Mouse (Mus musculus): ENCODE measurements at regions not wholly inside any gene's neighbourhood (a gene's known extent, or its start where the extent isn't known, plus 50 kb on each side); places are given as distances from the start of the nearest gene placed in this dataset.
A peak's percentile ranks its signal among the peaks of the same experiment; 100 is the strongest.

DNA sequence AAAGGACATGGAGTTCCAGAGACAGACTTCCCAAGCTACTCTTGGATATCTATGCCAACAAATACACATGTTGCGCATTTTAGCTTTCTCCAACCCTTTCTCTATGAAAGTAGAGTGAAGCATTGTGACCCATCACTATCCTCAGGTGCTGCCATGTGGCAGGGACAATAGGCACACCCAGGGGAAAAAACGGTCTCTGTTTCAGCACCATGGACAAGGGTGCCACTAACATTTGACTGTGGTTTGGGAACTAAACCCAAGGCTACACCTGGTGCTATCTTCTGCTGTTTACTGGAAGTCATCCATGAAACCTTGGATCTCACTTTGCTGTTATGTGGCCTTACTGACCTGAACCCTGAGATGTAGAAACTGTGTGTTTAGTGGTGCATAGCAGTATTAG lies 73.5 kb upstream of the Kcna3 start:
- H3K4me3 ChIP-seq (ENCODE audit: low read depth, low read length), result no peak overlapping the region
- no peaks in the 10 kb centered on the region for H3K36me3 ChIP-seq (ENCODE audit: control insufficient read depth, insufficient read depth, low read length)
- DNase-seq (ENCODE audit: low spot score) (no peak), ATAC-seq (no peak)
- peaks cover 1% of the 10 kb centered on the region; the same call in 1 of the 2 replicates for H3K4me1 ChIP-seq (ENCODE audit: control insufficient read depth, insufficient read depth, low read length)
- no peak overlapping the region for H3K9ac ChIP-seq (ENCODE audit: low read length)
- WGBS, result 49% methylated on average over 2 of the region's 2 CpGs
- H3K9me3 ChIP-seq (replicated peaks; ENCODE audit: control insufficient read depth, low read length), result no peaks in the 10 kb centered on the region
- no peaks in the 10 kb centered on the region for H3K27me3 ChIP-seq (replicated peaks; ENCODE audit: control insufficient read depth, insufficient read depth, low read length)
- no peak overlapping the region for H3K4me2 ChIP-seq (ENCODE audit: low read length)
- no peak overlapping the region for H3K27ac ChIP-seq (ENCODE audit: low read depth, low read length)

DNA sequence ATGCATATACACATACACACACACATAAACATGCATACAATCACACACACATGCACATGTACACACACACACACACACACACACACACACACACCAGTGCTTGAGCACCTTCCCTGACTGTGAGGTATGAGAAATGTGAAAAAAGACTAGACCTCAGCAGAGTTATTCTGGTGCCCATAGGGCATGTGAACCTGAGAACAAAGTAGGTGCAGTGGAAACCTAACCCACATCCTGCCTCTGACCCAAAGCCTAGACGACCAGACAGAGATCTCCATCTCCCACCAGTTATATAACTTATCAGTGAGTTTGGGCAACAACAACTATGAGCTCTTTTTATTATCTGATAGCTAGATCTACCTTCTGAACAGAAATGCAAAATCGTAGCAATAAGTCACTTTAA lies 69.8 kb upstream of the Kcna3 start:
- H3K36me3 ChIP-seq (ENCODE audit: control insufficient read depth, insufficient read depth, low read length), result no peaks in the 10 kb centered on the region
- no peaks in the 10 kb centered on the region for H3K9me3 ChIP-seq (replicated peaks; ENCODE audit: control insufficient read depth, low read length)
- no peak overlapping the region for H3K27ac ChIP-seq (ENCODE audit: low read depth, low read length)
- H3K4me2 ChIP-seq (ENCODE audit: low read length), result no peak overlapping the region
- no peak overlapping the region for H3K4me3 ChIP-seq (ENCODE audit: low read depth, low read length)
- H3K9ac ChIP-seq (ENCODE audit: low read length), result no peak overlapping the region
- no peaks in the 10 kb centered on the region for H3K4me1 ChIP-seq (ENCODE audit: control insufficient read depth, insufficient read depth, low read length)
- ATAC-seq (no peak), DNase-seq (ENCODE audit: low spot score) (no peak)
- no peaks in the 10 kb centered on the region for H3K27me3 ChIP-seq (replicated peaks; ENCODE audit: control insufficient read depth, insufficient read depth, low read length)
- WGBS, result 81% methylated on average over 2 of the region's 2 CpGs

- H3K27me3 ChIP-seq (replicated peaks; ENCODE audit: control insufficient read depth, insufficient read depth, low read length), result no peaks in the 10 kb centered on the region
- 89% methylated on average over 1 of the region's 1 CpGs for WGBS
- no peaks in the 10 kb centered on the region for H3K9me3 ChIP-seq (replicated peaks; ENCODE audit: control insufficient read depth, low read length)
- no peak overlapping the region for H3K27ac ChIP-seq (ENCODE audit: low read depth, low read length)
- no peaks in the 10 kb centered on the region for H3K36me3 ChIP-seq (ENCODE audit: control insufficient read depth, insufficient read depth, low read length)
- H3K4me2 ChIP-seq (ENCODE audit: low read length), result no peak overlapping the region
- H3K9ac ChIP-seq (ENCODE audit: low read length), result no peak overlapping the region
- no peak for DNase-seq (ENCODE audit: low spot score)
- no peak for ATAC-seq
- no peaks in the 10 kb centered on the region for H3K4me1 ChIP-seq (ENCODE audit: control insufficient read depth, insufficient read depth, low read length)
- no peak overlapping the region for H3K4me3 ChIP-seq (ENCODE audit: low read depth, low read length)
Measured at GRCm38 (mm10) chr3:106967479-106967878, 68.5 kb upstream of the Kcna3 start.

- no peak for DNase-seq (ENCODE audit: low spot score)
- Histone ChIP-seq H3K27me3 (replicated peaks; ENCODE audit: control insufficient read depth, insufficient read depth, low read length) (no peaks in the 10 kb centered on the region), H3K9ac (ENCODE audit: low read length) (no peak overlapping the region), H3K27ac (ENCODE audit: low read depth, low read length) (no peak overlapping the region), H3K36me3 (ENCODE audit: control insufficient read depth, insufficient read depth, low read length) (no peaks in the 10 kb centered on the region), H3K4me3 (ENCODE audit: low read depth, low read length) (no peak overlapping the region), H3K4me1 (ENCODE audit: control insufficient read depth, insufficient read depth, low read length) (peaks cover 3% of the 10 kb centered on the region; the same call in 1 of the 2 replicates), H3K4me2 (ENCODE audit: low read length) (no peak overlapping the region), H3K9me3 (replicated peaks; ENCODE audit: control insufficient read depth, low read length) (no peaks in the 10 kb centered on the region)
- 81% methylated on average over 6 of the region's 6 CpGs for WGBS
- no peak for ATAC-seq
Measured at GRCm38 (mm10) chr3:106974114-106974789, 61.7 kb upstream of the Kcna3 start.

DNA sequence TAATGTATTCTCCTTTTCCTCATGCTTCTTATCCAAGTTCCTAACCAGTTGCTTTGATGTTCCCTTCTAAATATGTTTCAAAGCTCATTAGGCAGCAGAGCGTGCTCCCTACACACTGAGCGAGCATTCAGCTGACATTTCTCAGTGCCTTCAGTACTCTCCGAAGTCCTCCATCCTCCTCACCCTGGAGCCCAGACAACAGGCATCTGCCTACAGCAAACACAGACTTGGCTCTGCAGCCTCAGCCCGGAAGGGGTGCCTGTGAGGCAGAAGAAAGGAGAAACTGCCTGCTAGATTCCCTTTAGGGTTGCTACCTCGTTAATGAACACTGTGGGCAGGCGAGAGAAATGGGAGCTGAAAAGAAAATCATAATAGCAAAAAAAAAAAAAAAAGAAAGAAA lies 57.2 kb upstream of the Kcna3 start:
- ATAC-seq (peak; percentile 57; the same call in 1 of the 2 replicates), DNase-seq (ENCODE audit: low spot score) (peak; percentile 54)
- peaks cover 10% of the 10 kb centered on the region; the same call in 1 of the 2 replicates for H3K4me1 ChIP-seq (ENCODE audit: control insufficient read depth, insufficient read depth, low read length)
- H3K9ac ChIP-seq (ENCODE audit: low read length), result no peak overlapping the region
- H3K36me3 ChIP-seq (ENCODE audit: control insufficient read depth, insufficient read depth, low read length), result no peaks in the 10 kb centered on the region
- 16% methylated on average over 6 of the region's 6 CpGs for WGBS
- H3K4me3 ChIP-seq (ENCODE audit: low read depth, low read length), result no peak overlapping the region
- no peaks in the 10 kb centered on the region for H3K9me3 ChIP-seq (replicated peaks; ENCODE audit: control insufficient read depth, low read length)
- H3K27ac ChIP-seq (ENCODE audit: low read depth, low read length), result no peak overlapping the region
- no peaks in the 10 kb centered on the region for H3K27me3 ChIP-seq (replicated peaks; ENCODE audit: control insufficient read depth, insufficient read depth, low read length)
- H3K4me2 ChIP-seq (ENCODE audit: low read length), result no peak overlapping the region

- DNase-seq (ENCODE audit: low spot score) (no peak), ATAC-seq (peak; percentile 12)
- H3K27ac ChIP-seq (ENCODE audit: low read depth, low read length), result peak overlapping the region; percentile 56
- no peak overlapping the region for H3K9ac ChIP-seq (ENCODE audit: low read length)
- no peaks in the 10 kb centered on the region for H3K27me3 ChIP-seq (replicated peaks; ENCODE audit: control insufficient read depth, insufficient read depth, low read length)
- WGBS, result 64% methylated on average over 3 of the region's 3 CpGs
- H3K36me3 ChIP-seq (ENCODE audit: control insufficient read depth, insufficient read depth, low read length), result no peaks in the 10 kb centered on the region
- H3K4me2 ChIP-seq (ENCODE audit: low read length), result peak overlapping the region; percentile 14; the same call in 1 of the 2 replicates
- H3K4me3 ChIP-seq (ENCODE audit: low read depth, low read length), result no peak overlapping the region
- H3K9me3 ChIP-seq (replicated peaks; ENCODE audit: control insufficient read depth, low read length), result no peaks in the 10 kb centered on the region
- peaks cover 10% of the 10 kb centered on the region; the same call in 1 of the 2 replicates for H3K4me1 ChIP-seq (ENCODE audit: control insufficient read depth, insufficient read depth, low read length)
Measured at GRCm38 (mm10) chr3:106980914-106981313, 55.1 kb upstream of the Kcna3 start.

GRCm38 (mm10) chr3:106981323-106981722 lies 54.6 kb upstream of the Kcna3 start:
- peak; percentile 73 for DNase-seq (ENCODE audit: low spot score)
- 20% methylated on average over 3 of the region's 3 CpGs for WGBS
- peak overlapping the region; percentile 14; the same call in 1 of the 2 replicates for H3K4me2 ChIP-seq (ENCODE audit: low read length)
- H3K4me3 ChIP-seq (ENCODE audit: low read depth, low read length), result no peak overlapping the region
- no peaks in the 10 kb centered on the region for H3K27me3 ChIP-seq (replicated peaks; ENCODE audit: control insufficient read depth, insufficient read depth, low read length)
- H3K4me1 ChIP-seq (ENCODE audit: control insufficient read depth, insufficient read depth, low read length), result peaks cover 10% of the 10 kb centered on the region; the same call in 1 of the 2 replicates
- H3K36me3 ChIP-seq (ENCODE audit: control insufficient read depth, insufficient read depth, low read length), result no peaks in the 10 kb centered on the region
- no peaks in the 10 kb centered on the region for H3K9me3 ChIP-seq (replicated peaks; ENCODE audit: control insufficient read depth, low read length)
- ATAC-seq, result peak; percentile 75
- H3K27ac ChIP-seq (ENCODE audit: low read depth, low read length), result peak overlapping the region; percentile 56
- no peak overlapping the region for H3K9ac ChIP-seq (ENCODE audit: low read length)

GRCm38 (mm10) chr3:106984231-106984630 lies 51.7 kb upstream of the Kcna3 start:
- ATAC-seq, result peak; percentile 38; the same call in 1 of the 2 replicates
- H3K4me2 ChIP-seq (ENCODE audit: low read length), result no peak overlapping the region
- H3K36me3 ChIP-seq (ENCODE audit: control insufficient read depth, insufficient read depth, low read length), result no peaks in the 10 kb centered on the region
- no peaks in the 10 kb centered on the region for H3K27me3 ChIP-seq (replicated peaks; ENCODE audit: control insufficient read depth, insufficient read depth, low read length)
- H3K9me3 ChIP-seq (replicated peaks; ENCODE audit: control insufficient read depth, low read length), result no peaks in the 10 kb centered on the region
- DNase-seq (ENCODE audit: low spot score), result peak; percentile 47
- WGBS, result 55% methylated on average over 4 of the region's 4 CpGs
- peaks cover 7% of the 10 kb centered on the region; the same call in 1 of the 2 replicates for H3K4me1 ChIP-seq (ENCODE audit: control insufficient read depth, insufficient read depth, low read length)
- H3K4me3 ChIP-seq (ENCODE audit: low read depth, low read length), result no peak overlapping the region
- H3K9ac ChIP-seq (ENCODE audit: low read length), result no peak overlapping the region
- no peak overlapping the region for H3K27ac ChIP-seq (ENCODE audit: low read depth, low read length)

Data from forebrain, embryonic 14.5 days (tissue).